Mouse (Mus musculus): ENCODE data around the gene Ash1l.

Ash1l gene

DNA sequence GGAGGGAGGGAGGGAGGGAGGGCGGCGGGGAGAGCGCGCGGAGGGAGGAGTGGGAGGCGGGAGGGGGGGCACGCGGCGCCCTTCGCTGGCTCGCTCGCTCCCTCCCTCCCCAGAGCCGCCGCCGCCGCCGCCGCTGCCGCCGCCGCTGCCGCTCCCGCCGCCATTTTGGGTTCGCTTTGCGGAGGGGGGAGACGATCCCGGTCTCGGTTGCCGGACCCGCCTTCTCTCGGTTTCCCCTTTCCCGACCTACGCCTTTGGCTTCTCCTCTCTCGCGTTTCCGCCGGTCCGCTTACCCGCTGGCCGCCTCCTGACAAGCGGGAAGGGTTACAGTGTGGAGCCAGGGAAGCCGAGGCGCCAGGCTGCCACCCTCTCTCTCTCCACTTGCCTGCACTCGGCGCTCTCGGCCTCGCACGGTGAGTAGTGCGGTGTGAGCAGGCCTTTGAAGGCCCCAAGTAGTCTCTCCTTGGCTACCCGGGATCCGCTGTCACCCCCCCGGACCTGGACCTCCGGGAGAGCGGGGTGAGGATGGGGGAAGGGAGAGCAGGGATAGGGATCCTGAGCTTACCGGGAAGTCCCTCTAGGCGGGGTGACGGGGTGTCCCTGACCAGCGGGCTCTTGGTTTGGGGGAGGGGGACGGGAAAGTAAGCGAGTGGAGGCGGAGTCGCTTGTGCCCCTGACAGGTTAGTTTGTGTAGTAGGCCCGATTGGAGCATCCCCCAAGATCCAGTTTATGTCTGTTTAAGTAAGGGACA lies at the start of gene Ash1l, which contains the start of gene Dap3:
TSS of gene Ash1l (plus strand) at position 47 of the 751 bp plus-strand sequence.
TSS of gene Dap3 (minus strand) at position 606 of the 751 bp plus-strand sequence.
- no peak for DNase-seq (ENCODE audit: low spot score)

DNA sequence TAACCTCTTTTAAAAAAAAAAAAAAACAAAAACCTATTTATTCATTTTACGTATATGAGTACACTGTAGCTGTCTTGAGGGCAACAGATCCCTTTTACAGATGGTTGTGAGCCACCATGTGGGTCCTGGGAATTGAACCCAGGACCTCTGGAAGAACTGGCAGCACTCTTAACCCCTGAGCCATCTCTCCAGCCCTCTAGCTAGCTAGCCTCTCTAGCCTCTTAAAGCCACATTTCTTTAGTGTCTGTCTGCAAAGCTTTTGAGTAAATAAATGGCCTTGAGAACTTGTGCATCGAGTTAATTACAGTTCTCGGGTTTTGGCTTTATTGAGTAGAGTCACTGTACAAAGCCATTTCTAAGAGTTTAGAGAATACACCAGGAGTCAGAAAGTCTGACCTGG lies 45.6 kb upstream of the Ash1l start:
- DNase-seq (ENCODE audit: low spot score): no peak

DNA sequence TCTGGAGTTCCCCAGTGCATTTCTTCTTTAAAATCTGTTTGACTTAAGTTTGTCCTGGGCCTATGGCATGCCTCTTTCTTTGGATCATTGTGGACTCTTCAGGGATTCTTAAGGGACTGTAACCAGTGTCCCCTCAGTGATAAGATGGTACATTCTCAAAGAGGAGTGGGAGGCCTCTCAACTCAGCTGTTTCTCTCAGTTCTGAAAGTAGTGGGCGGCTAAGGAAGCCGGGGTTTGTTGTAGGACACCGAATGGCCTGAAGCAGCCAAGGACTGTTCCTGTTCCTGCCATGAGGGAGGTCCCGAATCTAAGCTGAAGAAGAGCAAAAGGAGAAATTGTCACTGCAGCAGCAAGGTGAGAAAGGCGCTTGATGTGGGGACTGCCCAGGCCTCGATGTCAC lies 45.2 kb upstream of the Ash1l start:
- DNase-seq (ENCODE audit: low spot score): no peak

DNA sequence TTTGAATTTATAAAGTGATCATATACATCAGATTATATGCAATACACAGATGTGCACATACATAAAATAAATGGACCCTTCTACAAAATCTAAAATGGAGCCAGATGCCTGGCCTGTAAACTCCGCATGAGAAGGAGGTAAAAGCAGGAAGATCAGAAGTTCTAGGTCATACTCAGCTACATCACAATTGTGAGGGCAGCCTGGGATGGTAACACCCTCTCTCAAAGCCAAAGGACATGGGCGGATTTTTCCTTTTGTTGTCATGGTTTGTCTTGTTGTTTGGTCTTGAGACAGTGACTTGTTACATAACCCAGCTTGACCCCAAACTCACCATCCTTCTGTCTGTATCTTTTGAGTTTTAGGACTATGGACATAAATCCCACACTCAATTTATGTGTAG lies 44.7 kb upstream of the Ash1l start:
- no peak for DNase-seq (ENCODE audit: low spot score)

DNA sequence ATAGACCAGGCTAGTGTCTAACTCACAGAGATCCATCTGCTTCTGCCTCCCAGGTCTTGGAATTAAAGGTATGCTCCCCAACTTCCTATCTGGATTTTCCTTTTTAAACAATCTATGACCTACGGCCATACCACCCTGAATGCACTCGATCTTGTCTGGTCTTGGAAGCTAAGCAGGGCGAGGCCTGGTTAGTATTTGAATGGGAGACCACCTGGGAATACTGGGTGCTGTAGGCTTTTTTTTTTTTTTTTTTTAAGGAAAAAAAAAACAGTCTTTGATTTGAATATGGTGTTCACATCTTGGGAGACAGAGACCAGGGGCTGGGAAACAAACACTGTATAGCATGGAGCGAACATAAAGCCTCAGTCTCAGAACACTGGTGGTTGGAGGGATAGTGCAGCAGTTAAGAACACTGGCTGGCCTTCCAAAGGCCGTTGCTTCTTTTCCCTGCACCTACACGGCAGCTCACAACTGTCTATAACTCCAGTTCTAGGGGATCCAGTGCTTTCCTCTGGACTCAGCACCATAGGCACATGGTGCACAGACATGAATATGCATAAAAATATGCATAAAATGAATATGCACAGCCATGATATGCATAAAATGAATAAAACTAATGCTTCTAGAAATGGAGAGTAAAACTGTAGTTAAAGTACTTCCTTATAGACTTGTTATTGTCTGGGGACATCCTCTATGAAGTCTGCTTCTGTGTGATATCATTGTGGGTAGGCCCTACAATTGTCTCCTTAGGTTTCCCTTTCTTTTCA lies 43.8 kb upstream of the Ash1l start:
- DNase-seq (ENCODE audit: low spot score): no peak

DNA sequence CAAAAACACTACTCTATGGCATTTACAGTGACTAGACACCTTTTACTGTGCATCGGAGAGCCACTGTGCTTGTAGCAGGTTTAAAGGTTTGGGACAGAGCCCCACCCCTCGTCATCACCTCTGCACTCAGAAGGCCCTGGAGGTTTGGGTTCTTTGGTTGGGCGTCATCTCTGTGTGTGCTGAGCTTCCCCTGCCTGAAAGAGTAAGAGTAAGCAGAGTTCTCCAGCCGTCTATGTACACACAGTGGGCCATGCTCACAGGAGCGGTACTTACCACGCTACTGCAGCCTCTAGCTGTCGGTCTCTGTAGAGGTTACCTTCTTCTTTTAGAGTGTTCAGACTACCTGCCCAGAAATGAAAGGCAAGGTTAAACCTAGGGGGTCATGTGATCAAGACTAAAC lies 37.8 kb upstream of the Ash1l start:
- no peak for DNase-seq (ENCODE audit: low spot score)

DNA sequence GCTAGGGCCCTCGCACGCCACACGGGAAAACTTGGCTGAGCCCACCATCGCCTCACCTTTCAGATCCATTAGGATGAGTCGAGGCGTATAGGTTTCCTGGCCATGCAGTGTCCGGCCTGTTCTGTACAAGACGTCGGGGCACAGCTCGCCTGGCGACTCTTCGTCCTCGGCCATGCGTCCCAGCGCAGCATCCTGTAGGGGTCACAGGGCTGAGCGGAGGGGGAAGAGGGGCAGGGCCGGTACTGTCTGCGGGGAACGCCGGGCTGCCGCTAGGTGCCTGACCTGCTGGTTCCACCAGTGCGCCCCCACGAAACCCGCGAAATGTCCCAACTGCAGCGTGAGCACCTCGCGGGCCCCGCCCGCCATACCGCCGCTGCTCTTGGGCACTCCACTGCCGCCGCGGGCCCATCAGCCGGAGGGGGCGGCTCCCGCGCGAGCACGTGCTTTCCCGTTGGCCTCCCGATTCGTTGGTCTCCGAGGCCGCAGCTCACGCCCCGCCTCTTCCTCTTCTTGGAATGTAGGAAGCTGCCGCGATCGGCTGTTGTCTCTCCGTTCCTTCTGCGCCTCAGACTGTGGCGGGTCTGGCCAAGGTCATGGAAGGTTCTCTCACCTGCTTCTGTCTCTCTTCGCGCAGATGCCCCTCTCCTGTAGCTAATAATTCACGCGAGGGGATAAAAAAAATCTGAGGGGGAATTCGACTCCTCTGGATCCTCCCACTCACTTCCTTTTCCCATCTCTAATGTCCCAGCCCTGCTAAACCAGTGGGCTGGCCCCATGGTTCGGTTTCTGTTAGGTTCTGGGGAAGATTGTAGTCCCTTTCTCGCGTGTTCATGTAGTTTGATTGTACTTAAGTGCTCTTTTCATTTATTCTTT lies 36.7 kb upstream of the Ash1l start, which contains the start of gene Msto1:
TSS of gene Msto1 (minus strand) at position 489 of the 873 bp plus-strand sequence.
- DNase-seq (ENCODE audit: low spot score): peak; percentile 69

DNA sequence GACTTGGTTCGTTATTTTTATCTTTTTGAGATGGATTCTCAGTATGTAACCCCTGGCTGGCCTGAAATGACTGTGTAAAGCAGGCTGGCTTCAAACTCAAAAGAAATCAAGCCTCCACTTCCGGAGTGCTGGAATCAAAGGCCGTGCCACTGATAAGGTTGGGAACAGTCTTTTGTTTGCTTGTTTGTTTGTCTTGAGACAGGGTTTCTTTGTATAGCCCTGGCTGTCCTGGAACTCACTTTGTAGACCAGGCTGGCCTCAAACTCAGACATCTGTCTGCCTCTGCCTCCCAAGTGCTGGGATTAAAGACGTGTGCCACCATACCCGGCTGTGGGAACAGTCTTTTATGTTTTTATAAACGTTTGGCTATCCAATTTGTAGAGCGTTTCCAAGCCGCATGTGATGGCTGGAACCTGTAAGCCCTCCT lies 36.0 kb upstream of the Ash1l start:
- no peak for DNase-seq (ENCODE audit: low spot score)

DNA sequence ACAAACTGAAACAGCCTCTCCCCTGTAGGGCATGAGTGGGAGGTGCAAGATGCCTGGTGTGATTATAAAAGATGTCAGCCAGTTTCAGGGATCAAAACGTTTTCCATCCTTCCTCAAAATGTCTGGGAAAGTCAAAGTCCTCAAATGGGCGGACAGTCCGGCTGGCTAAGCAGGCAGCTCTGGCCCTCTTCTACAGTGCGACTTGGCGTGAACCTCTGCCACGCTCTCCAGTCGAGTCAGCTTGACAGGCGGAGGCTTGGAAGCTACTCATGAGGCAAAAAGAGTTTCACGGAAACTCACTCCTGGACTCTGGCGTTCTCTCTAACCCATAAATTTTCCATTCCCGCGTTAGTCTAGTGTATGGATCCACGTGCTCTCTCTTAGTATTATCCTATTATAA lies 31.4 kb upstream of the Ash1l start:
- no peak for DNase-seq (ENCODE audit: low spot score)

DNA sequence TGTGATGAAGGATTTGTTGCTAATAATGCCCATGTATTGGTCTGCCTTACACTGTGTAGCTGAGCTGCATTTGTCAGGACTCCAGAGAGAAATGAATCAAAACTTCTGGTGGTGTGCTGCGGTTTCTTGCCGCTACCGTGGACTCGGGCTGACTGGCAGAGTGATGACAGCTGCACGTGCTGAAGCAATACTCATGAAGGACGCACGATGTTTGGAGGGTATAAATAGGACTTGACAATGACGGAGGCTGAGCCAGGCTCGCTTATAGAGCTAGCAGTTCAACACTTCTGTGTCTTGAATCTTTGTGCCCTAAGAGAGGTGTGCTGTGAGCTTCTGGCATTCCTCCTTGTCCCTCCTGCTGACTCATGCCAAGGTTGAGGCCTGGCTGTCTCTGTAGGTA lies 29.0 kb upstream of the Ash1l start:
- no peak for DNase-seq (ENCODE audit: low spot score)

DNA sequence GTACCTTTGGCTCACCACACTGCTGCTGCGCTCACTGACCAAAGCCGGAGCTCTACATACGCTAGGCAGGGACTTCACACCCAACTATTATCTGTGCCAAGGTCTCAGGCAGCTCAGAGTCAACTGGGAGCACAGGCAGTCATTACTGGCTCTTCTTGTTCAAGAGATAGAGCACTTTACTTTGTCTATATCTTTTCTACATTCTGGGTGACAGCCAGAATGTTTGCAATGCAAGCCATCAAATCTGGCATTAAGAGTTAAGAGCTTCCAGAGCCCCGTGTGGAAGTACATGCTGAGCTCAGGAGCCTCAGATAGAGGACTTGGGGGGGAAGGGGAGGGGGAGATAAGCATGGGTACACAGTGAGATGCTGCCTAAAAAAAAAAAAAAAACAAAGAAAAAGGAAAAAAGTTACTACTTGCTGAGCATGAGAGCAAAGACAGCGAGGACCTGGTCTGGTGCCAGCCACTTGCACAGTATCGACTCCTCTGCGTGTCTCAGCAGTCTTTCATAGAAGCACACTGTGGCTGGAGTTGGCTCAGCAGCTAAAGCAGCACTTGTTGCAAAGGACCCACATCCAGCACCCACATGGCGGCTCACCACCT lies 26.3 kb upstream of the Ash1l start:
- no peak for DNase-seq (ENCODE audit: low spot score)

DNA sequence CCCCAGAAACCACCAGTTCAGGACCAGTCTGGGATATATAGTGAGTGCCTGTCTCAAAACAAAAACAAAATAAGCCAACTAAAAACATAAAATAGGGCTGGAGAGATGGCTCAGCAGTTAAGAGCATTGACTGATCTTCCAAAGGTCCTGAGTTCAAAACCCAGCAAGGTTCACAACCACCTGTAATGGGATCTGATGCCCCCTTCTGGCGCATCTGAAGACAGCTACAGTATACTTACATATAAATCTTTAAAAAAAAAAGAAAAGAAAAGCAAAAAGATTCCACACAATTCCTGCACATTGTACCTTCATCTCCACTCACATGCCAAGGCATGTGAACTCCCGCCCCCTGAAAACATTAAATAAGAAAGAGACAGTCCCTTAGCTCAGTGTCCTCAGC lies 24.8 kb upstream of the Ash1l start:
- DNase-seq (ENCODE audit: low spot score): no peak

DNA sequence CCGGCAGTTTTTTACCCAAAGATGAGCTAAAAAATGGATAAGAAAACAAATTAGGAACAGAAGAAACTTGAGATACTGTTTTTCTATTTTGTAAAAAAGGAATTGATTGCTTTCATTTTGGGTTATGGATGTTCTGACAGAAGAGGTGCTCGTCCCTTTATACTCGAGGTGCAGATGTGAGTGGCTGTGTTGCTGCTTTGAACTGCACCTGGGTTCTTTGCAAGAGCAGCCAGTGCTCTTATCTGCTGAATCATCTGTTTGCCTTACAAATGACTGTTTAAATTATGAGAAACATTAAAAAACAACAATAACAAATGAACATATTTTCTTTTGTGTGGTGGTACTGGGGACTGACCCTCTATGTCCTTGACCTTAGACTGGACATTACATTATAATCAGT lies 20.9 kb upstream of the Ash1l start:
- DNase-seq (ENCODE audit: low spot score): no peak

DNA sequence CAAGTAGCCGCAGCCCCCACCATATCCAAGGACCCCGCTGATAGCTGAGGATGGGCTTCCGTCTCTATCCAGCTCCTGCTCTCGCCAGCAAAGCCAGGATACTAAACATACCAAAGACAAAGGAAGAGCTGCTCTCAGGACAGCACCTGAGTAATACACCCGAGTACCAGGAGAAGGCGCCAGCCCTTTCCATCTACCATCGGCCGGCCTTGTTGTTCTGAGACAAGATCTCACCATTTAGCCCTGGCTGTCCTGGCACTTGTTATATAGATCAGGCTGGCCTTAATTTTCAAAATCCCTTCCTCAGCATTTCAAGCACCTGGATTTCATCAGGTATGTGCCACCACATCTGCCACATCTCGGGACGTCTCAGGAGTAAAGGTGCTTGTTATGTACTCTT lies 11.4 kb upstream of the Ash1l start:
- DNase-seq (ENCODE audit: low spot score): no peak

DNA sequence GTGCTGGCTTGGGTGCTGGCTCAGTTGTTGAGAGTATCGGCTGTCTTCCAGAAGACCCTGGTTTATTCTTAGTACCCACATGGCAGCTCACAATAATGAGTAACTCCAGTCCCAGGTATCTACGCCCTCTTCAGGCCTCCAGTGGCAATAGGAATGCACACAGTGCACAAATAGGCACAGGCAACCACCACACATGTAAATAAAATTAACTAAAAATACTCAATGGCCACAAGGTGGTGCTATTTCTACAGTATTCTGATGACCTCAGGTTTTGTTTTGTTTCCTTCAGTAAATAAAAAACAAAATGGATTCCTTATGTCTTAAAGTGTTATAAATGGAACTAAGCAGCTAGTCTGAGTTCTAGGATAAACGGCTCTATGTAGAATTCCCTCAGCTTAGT lies 10.7 kb upstream of the Ash1l start:
- no peak for DNase-seq (ENCODE audit: low spot score)

DNA sequence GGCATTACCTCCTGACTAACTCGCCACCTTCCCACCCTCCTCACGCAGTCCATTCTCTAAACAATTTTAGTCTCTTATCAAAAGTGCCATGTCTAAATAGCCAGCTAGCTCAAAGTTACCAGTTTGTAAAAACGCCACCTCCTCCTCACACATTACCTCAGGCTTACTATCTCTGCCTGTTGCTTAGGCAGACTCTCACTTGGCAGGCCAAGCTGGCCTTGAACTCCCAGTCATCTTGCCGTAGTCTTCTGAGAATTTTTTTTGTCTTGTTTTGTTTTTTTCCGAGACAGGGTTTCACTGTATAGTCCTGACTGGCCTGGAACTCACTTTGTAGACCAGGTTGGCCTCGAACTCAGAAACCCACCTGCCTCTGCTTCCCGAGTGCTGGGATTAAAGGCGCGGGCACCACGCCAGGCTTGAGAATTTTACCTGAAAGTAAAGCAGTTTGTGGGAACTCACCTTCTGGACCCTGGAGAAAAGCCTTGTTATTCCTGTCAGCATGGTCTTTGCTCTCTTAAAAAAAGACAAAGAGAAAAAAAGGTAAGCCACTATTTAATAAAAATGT lies 8.0 kb upstream of the Ash1l start:
- DNase-seq (ENCODE audit: low spot score): no peak

DNA sequence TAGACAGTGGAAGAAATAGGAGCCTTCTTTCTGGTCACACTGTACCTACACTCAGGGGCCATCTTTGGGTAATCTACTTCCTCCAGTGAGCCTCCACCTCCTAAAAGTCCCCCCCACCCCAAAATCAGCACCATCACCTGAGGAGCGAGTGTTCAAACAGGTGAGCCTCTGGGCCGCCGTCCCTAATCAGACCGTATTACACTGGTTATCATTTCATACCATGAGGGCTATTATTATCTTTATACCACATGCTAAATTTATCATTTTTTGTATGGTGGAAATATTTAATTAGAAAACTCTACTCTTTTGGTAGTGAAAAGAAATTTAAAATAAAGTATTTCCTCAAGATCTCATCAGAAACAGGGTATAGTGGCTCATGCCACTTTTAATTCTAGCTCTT lies 6.3 kb upstream of the Ash1l start:
- DNase-seq (ENCODE audit: low spot score): no peak

DNA sequence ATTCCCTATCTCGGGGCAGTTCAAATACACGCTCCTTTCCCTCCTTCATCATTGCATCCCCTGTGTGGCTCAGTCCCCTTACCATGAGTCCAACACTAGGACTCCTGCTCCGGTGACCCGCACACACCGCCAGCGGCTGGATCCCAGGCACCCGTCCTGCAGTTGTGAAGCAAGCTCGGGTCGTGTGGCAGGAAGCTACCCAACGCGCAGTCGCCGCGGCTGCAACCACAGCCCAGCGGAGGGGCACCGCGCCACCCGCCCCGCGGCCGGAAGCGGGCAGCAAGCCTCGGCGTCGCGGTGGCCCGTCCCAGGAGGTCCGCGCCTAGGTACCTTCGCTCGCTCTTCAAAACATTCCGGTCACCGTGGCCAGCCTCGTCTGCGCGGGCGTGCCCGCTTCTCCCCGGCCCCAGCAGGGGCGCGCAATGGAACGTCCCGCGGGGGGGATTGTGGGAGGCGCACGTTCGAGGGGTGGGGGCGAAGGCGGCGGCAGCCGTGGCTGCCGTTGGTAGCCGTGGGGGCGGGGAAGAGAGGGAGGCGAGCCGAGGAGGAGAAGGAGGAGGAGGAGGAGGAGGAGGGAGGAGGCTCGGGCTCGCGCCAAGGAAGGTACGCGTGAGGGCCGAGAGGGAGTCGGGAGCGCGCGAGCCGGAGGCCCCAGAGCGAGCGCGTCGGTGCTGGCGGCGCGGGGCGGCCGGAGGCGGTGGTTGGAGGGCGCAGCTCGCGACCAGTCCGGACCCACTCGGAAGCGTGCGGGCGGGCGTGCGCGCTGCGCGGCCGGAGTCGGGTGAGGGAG lies 441 bp upstream of the Ash1l start:
- no peak for DNase-seq (ENCODE audit: low spot score)

DNA sequence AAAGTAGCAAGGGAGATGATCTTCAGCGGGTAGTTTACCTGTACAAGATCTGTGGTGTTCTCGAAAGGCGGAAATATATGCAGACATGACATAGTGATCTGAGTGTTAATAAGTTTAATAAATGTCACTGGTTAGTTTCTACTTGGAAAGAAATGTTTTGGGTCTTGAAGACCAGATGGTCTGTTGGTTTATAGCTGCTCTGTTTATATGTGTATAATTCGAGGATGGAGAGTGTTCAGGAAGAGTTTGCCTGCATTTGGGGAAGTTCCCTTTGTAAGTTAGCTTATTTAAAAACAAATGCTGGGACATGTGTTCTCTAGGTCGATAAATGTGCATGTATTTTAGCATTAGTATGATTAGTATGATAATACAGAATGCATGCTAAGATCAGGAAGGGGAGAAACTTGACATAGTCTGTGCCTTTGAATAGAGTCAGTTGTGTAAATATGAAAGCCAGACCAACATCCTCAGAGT lies 942 bp downstream of the Ash1l start:
- no peak for DNase-seq (ENCODE audit: low spot score)

DNA sequence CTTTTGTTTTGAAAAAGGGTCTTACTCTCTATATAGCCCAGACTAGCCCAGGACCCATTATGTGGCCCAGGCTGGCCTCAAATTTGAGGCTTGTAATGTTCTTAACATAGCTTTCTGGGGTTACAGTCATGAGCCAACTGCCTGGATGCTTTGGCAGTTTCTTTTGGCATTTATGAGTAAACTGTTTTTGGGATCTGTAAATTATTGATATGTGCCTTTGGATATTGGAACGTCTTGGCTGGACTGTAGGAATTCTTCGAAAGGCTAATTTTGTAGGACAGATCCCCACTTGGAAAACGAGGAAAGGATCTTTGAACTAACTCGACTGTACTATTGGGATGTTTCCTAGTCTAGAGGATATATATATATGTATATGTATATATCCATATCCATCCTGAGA lies 2.8 kb downstream of the Ash1l start:
- DNase-seq (ENCODE audit: low spot score): no peak

DNA sequence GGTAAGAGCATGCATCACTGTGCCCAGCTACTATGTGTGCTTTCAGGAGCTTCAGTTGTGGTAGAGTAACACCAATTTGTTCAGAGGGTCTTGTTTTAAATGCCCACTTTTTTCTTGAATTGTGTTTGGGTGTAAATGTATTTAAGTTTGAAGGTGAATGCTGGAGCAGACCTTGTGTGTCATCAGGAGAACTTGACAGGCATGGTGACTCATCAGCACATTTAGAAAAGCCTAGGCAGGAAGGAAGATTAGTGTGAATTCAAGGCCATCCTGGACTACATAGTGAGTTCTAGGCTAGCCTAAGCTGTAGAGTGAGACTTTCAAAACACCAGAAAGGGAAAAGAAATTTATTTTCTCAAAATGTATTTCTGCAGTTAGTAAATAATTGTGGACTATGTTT lies 3.3 kb downstream of the Ash1l start:
- DNase-seq (ENCODE audit: low spot score): no peak

Measured in layer of hippocampus, adult 9-10 months (tissue).